16 mouse cellular contexts compared by ENCODE assay signal in the genomic region with DNA sequence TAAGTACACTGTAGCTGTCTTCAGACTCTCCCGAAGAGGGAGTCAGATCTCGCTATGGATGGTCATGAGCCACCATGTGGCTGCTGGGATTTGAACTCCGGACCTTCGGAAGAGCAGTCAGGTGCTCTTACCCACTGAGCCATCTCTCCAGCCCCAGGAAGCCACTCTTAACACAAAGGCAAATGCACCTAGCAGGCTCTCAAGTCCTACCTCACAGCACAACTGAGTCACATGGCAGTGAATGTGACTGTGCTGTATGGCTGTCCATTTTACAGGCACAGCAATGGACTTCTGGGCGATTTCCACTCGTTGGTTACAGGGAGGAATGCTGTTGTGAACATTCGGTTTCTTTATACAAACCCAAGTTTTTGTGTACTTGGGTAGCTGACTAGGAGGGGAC.
"Had no signal": no experiment of that assay in that cellular context is flagged by ENCODE, and none has a peak within 500 bp of the region (broad histone marks: within the 10 kb centered on the region; RNA-seq: fewer than 3 reads in every experiment).

No protein-coding gene starts in this region.

- H3K9me3 ChIP-seq: kidney, embryonic 15.5 days; limb, embryonic 10.5 days; lung, embryonic 15.5 days; midbrain, embryonic 15.5 days; neural tube, embryonic 12.5 days; stomach, embryonic 15.5 days had no signal

- H3K4me1 ChIP-seq: kidney, embryonic 15.5 days; limb, embryonic 10.5 days; liver, embryonic 13.5 days; lung, embryonic 15.5 days; midbrain, embryonic 15.5 days; neural tube, embryonic 12.5 days; stomach, embryonic 15.5 days had no signal

- H3K9ac ChIP-seq: kidney, embryonic 15.5 days; liver, embryonic 13.5 days; liver, postnatal 0 days; lung, embryonic 15.5 days; midbrain, embryonic 15.5 days; neural tube, embryonic 12.5 days; stomach, embryonic 15.5 days had no signal

- DNase-seq: liver, embryonic 13.5 days; liver, postnatal 0 days; lung, postnatal 14 days; retina, postnatal 1 day; right cerebral cortex, postnatal 4 days; thymus, adult 2 months; thymus, postnatal 25 days had no signal

- H3K36me3 ChIP-seq: kidney, embryonic 15.5 days; limb, embryonic 10.5 days; liver, embryonic 13.5 days; lung, embryonic 15.5 days; midbrain, embryonic 15.5 days; neural tube, embryonic 12.5 days; stomach, embryonic 15.5 days had no signal

- H3K27me3 ChIP-seq: kidney, embryonic 15.5 days; liver, embryonic 13.5 days; lung, embryonic 15.5 days; megakaryocyte, embryonic 14.5 days; midbrain, embryonic 15.5 days; neural tube, embryonic 12.5 days; stomach, embryonic 15.5 days had no signal

- H3K27ac ChIP-seq: kidney, embryonic 15.5 days; left cerebral cortex, adult 2 months; limb, embryonic 10.5 days; liver, embryonic 13.5 days; lung, embryonic 15.5 days; macrophage; midbrain, embryonic 15.5 days; neural tube, embryonic 12.5 days; stomach, embryonic 15.5 days had no signal

- H3K4me3 ChIP-seq: kidney, embryonic 15.5 days; left cerebral cortex, adult 2 months; limb, embryonic 10.5 days; liver, embryonic 13.5 days; lung, embryonic 15.5 days; megakaryocyte, embryonic 14.5 days; midbrain, embryonic 15.5 days; neural tube, embryonic 12.5 days; stomach, embryonic 15.5 days had no signal
